Mouse (Mus musculus): ENCODE data around the gene Olfr1393.
"Not testable (repeated sequence)": the region's sequence is repeated elsewhere in the genome, so short reads cannot be mapped to it uniquely, and the experiment has no call there.

Gene Olfr1393

GRCm38 (mm10) chr11:49287251-49287650 lies 9.1 kb downstream of the Olfr1393 start:
- no peak for DNase-seq (ENCODE audit: low read depth in 1 of 2, low spot score in 2 of 2)

- DNase-seq (ENCODE audit: low read depth in 1 of 2, low spot score in 2 of 2): no peak
Measured at GRCm38 (mm10) chr11:49292777-49293176, 14.7 kb downstream of the Olfr1393 start.

- DNase-seq (ENCODE audit: low read depth in 1 of 2, low spot score in 2 of 2): no peak
Measured at GRCm38 (mm10) chr11:49304441-49304840, 26.3 kb downstream of the Olfr1393 start, which contains the start of gene Olfr10. Gene Olfr10, plus strand, starts transcription at chr11:49304741.

- not testable (repeated sequence) for DNase-seq (ENCODE audit: low read depth in 1 of 2, low spot score in 2 of 2)
Measured at GRCm38 (mm10) chr11:49308547-49308946, 30.4 kb downstream of the Olfr1393 start.

- no peak for DNase-seq (ENCODE audit: low read depth in 1 of 2, low spot score in 2 of 2)
Measured at GRCm38 (mm10) chr11:49322442-49322841, 44.3 kb downstream of the Olfr1393 start, which contains the start of gene Olfr1391. Gene Olfr1391, plus strand, starts transcription at chr11:49322742.

DNA sequence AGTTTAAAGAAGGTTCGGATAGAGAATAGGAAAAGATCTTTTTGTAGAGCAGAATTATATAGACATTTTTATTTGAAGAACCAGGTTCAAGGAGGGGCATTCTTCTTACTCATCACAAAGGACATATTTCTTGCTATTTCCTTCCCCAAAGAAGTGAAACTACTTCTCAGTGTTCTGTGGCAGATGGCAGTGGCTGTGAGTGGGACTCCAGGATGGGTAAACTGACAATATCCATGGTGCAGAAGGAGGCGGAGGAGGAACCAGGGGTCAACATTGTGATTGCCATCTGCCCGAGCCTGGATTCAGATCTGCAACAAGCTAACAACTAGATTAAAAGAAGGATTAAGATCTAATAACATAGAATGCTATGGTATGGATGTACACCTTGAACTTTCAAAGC lies 48.6 kb downstream of the Olfr1393 start:
- DNase-seq (ENCODE audit: low read depth in 1 of 2, low spot score in 2 of 2): no peak

- no peak for DNase-seq (ENCODE audit: low read depth in 1 of 2, low spot score in 2 of 2)
Measured at GRCm38 (mm10) chr11:49329686-49330085, 51.6 kb downstream of the Olfr1393 start.
